Mouse (Mus musculus) frontal cortex, adult (tissue): ENCODE data around the gene Fxr2.
A peak's percentile ranks its signal among the peaks of the same experiment; 100 is the strongest.

Experiments used
- ATAC-seq: cut with Nextera tagmentation; 2 replicates; pipeline ENCODE4 v1.9.2; 2017; ENCODE audit warnings: mild to moderate bottlenecking, moderate library complexity, mixed read lengths; ENCODE audit not compliant: low TSS enrichment

Gene Fxr2

DNA sequence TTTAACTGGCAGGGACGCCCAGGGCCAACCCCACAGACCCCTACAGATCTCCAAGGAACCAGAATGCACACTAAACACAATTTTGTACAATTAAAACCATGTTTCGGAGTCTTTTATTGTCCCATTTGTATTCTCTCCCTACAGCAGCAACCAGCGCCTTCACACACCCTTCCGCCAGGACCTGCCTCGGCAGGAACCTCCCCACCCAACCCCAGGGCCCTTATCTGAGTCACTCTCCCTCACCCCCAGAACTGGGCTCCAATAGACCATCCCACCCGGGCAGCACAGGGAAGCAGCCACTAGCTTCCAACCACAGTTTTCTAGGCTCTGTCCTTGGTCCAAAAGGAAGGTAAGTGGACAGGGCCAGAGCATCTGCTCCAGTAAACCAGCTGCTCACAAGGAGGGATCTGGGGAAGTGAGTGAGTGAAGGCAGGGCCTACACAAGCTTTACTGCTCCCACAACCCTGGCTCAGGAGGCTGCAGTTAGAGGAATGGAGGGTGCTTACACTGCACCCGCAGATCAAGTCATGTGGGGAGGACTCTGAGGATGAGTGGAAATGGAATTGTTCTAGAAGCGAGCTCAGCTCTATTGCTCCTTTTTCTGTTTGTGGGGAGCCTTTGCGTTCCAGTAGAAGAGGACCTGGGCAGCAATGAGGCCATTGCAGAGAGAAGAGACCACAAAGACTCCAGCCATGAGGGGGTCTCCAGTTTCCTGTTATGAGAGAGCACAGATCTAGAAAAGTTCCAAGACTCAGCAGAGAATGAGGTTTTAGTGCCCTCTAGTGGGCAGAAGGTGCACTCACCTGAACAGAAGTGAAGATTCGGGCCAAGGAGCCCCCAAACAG, 24.0 kb downstream of the Fxr2 start:
- ATAC-seq, result peak; percentile 38; the same call in 1 of the 2 replicates

- ATAC-seq, result no peak
Observed at GRCm38 (mm10) chr11:69657462-69657881, 24.7 kb downstream of the Fxr2 start.

DNA sequence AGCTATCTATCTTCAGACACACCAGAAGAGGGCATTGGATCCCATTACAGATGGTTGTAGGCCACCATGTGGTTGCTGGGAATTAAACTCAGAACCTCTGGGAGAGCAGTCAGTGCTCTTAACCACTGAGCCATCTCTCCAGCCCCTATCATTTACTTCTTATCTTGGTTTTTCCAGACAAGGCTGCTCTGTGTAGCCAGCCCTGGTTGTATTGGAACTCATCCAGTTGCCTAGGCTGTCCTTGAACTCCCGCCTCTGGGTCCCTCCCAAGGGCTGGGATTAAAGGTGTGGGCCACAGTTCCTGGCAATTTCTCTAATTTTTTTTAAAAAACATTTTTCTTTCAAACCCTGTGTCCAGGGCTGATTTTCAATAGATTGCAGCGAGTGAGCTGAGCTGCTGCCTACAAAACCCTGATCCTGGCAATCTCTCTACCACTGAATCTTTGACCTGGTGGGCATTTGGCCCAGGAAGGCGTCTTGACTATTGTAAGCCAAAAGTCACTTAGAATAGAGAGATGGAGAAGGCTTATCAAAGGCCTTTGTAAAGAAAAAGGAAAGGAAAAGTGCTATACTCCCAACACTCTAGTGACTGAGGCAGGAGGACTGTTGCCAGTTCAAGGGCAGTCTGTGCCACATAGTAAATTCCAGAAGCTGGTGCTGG, 28.6 kb downstream of the Fxr2 start:
- no peak for ATAC-seq

- ATAC-seq, result peak; percentile 92
Observed at GRCm38 (mm10) chr11:69662213-69662966, 29.6 kb downstream of the Fxr2 start, which contains the start of gene Mpdu1. Gene Mpdu1, minus strand, starts transcription at chr11:69662642.

DNA sequence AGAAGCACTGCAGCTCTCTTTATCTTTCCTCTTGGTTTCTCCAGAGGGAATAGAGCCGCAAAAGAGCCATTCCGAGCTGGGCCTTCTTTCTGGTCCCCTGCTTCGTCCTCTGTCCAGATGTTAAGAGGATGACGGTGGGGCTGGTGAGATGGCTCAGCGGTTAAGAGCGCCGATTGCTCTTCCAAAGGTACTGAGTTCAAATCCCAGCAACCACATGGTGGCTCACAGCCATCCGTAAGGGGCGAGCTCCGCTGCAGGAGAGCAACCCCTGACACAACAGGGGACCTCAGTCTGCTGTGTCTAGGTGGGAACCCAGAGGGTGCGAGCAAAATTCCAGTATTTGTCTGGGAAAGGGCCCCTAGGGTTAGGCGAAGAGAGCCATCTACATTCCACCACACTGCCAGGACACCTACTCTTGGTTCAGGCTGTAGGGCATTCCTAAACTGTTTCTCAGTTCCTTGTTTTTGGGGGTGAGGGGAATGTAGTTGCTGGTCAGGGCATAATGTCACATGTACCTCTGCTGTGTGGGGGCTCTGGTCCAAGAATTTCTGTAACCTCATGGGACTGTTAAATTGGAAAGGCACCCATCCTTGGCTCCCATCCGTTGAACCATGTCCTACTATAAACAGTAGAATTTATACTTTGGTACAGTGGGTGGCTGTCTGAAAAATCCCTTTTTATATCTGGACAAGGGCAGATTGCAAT, 30.3 kb downstream of the Fxr2 start:
- ATAC-seq, result no peak

DNA sequence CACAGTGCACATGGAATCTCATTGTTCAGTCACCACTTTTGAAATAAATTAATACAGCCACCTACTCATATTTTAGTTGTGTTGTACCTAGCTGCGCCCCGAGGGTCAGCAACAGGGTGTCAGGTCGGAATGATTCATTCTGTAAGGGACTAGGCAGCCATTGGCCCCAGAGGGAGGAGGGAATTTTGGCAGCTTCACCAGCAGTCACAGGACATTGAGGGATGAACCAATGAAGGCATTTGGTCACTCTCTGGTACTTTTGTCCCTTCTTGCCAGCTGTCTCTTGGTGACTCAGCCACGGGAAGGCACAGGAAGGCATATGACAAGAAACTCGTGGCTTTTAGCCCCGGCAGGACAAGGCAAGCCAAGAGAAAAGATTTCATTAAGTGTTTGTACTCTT, 31.0 kb downstream of the Fxr2 start:
- ATAC-seq, result no peak

- no peak for ATAC-seq
Observed at GRCm38 (mm10) chr11:69664841-69665240, 32.1 kb downstream of the Fxr2 start.

DNA sequence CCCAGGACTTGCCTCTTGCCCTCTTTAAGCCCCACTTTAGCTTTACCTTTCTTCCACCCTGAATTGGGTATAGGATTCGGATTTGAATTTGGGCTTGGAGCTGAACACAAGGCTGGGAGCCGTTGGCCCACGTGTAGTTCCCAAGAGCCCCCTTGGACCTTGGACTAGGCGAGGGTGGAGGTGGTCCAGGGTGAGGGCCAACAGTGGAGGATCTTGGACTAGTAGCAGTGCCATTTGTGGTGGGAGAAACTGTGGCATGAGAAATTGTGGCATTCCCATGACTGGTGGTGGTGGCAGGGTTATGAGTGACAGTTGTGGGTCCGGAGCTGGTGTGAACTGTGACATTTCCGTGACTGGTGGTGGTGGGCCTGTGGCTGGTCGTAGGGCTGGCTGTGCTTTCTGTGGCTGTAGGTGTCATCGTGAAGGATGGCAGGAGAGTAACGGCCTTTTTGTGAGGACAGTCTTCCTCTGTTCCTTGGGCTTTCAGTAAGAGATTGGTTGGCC, 32.7 kb downstream of the Fxr2 start:
- no peak for ATAC-seq

- ATAC-seq, result peak; percentile 20; the same call in 1 of the 2 replicates
Observed at GRCm38 (mm10) chr11:69665961-69666664, 33.3 kb downstream of the Fxr2 start, which contains the start of gene Cd68. Gene Cd68, minus strand, starts transcription at chr11:69666153.

DNA sequence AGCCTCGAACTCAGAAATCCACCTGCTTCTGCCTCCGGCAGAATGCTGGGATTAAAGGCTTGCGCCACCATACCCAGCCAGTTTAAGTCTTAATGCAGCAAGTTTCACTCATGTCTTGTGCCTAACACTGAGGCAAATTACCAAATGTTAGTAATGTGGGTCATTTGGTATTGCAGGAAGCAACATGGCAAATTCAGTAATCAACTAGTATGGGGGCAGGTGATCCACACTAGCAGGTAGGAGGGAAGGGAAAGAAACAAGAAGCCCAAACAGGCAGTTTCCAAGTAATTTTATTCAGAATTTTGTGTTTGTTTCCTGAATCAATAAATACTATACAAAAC, 33.8 kb downstream of the Fxr2 start:
- no peak for ATAC-seq

DNA sequence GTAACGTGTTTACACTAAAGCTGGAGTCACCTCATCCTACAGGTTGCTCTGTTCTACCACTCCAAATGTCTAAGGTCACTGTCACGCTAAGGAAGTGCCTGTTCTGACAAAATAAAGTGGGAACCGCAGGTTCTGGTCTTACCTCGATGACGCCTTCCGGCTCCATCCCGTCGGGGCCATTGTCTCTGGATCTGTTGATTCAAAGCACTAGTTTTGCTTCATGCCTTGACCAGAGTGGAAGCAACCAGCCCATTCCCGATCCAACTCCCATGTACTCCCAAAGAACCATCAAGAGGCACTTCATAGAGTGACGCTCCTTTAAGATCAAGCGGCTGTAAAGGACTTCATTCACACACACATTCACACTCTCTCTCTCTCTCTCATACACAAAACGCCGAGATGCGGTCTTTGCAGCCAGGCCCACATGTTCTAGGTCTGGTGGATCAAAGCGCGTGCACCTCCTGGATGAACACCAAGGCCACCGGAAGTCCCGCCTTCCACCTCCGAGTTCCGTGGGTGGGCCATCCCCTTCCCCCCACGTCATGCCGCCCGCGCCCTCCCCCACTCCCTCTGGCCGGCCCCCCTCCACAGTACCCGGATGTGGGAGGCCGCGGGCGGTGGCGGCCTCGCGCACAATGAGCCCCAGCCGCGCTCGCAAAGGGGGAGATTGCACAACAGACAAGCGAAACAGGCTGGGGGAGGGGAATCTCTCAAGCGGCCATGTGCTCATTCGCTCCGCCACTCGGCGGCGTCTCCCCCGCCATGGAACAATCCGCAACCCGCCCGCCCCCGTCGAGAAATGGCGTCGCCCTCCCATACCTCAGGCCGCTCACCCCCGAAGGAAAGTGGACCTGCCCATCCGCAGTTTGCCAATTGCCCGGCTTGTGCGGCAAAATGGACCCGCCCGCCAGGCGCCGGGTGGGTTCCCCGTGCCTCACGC, 38.3 kb downstream of the Fxr2 start:
- ATAC-seq, result peak; percentile 42

GRCm38 (mm10) chr11:69671726-69672124, 38.9 kb downstream of the Fxr2 start:
- peak; percentile 3; the same call in 1 of the 2 replicates for ATAC-seq

- ATAC-seq, result peak; percentile 93
Observed at GRCm38 (mm10) chr11:69672211-69672706, 39.5 kb downstream of the Fxr2 start, which contains the start of gene Eif4a1. Gene Eif4a1, minus strand, starts transcription at chr11:69672423.

DNA sequence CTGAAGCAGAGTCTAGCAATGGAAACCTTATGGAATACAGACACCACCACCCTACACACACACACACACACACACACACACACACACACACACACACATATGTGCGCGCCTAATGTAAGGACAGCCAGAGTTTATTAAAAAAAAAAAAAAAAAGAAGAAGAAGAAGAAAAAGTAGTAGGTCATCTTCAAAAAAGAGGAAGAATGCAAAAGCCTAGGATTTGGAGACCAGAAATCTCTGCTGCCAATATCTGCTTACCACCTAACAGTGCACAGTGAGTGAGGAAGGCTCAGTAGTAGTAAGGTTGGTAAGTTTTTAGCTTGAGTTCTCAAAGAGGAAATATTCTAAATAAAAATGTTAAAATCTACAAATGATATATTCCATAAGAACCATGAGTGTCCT, 46.4 kb downstream of the Fxr2 start:
- ATAC-seq, result no peak

- ATAC-seq, result no peak
Observed at GRCm38 (mm10) chr11:69680136-69680855, 47.5 kb downstream of the Fxr2 start.

GRCm38 (mm10) chr11:69681314-69682208, 48.8 kb downstream of the Fxr2 start, which contains the start of gene Senp3:
Gene Senp3, minus strand, starts transcription at chr11:69682084.
- peak; percentile 93 for ATAC-seq

DNA sequence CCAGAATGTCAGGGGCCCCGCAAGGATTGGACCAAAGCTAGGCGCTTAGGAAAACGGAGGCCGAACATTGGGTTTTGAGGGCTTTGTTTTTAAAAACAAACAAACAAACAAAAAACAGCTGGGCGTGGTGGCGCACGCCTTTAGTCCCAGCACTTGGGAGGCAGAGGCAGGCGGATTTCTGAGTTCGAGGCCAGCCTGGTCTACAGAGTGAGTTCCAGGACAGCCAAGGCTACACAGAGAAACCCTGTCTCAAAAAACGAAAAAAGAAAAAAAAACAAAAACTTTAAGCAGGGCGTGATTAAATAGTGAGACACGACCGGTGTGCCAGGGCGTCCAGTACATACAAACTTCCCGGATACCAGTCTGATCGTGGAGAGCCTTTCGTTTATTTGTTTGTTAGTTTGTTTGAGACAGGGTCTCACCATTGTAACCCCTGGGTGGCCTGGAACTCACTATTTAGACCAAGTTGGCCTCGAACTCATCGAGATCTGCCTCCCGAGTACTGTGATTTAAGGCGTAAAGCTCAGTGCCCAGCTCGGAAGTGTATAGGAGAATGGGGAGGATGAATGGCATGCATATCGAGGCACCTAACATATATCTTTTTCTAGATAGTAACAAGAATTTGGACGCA, 49.5 kb downstream of the Fxr2 start:
- no peak for ATAC-seq
